Mouse (Mus musculus): ENCODE measurements around the gene Eps8l1.

- TF ChIP-seq GATA1 (IDR thresholded peaks at IDR 0.05; ENCODE audit: low read length) (no peak), TAL1 (IDR thresholded peaks at IDR 0.05; ENCODE audit: low read length) (no peak)
Measured at GRCm38 (mm10) chr7:4511489-4512224, 51.2 kb downstream of the Eps8l1 start.
